Mouse (Mus musculus) splenic B cell, adult 2 months (primary cell): ENCODE data around the gene Spesp1.
A peak's percentile ranks its signal among the peaks of the same experiment; 100 is the strongest.

Source experiments
- DNase-seq: peaks from one replicate; pipeline ENCODE4 v3.0.0-alpha.2; 2011; ENCODE audit warnings: low read depth, low spot score
- H3K27me3 ChIP-seq: 2 replicates; pipeline ENCODE4 v1.6.1; 2012; ENCODE audit warnings: mild to moderate bottlenecking, low read length, moderate library complexity, mixed read lengths; ENCODE audit not compliant: control insufficient read depth, poor library complexity, insufficient read depth, severe bottlenecking
- H3K36me3 ChIP-seq: 2 replicates; pipeline ENCODE4 v1.6.1; 2012; ENCODE audit warnings: mild to moderate bottlenecking, low read length, moderate library complexity, mixed read lengths; ENCODE audit not compliant: control insufficient read depth, poor library complexity, insufficient read depth, severe bottlenecking

Spesp1 gene

DNA sequence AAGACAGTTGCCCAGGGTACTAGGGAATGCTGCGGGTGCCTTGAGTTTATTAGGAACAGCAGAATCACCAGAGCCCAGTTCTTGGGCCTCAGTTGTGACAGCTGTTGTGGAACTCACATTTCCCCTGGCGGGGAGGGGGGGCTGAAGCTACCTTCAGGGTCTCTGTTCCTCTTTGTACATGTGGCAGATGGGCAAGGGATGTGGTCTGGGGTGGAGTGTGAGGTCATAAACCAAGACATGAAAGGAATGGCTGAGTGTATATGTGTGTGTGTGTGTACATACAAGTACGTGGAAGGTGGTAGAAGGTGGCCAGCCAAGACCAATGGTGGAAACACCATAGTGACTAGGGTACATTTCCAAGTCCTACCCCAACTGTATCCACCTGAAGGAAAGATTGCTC lies 20.6 kb downstream of the Spesp1 start:
- Histone ChIP-seq H3K36me3 (no peaks in the 10 kb centered on the region), H3K27me3 (no peaks in the 10 kb centered on the region)
- DNase-seq, result peak; percentile 49

DNA sequence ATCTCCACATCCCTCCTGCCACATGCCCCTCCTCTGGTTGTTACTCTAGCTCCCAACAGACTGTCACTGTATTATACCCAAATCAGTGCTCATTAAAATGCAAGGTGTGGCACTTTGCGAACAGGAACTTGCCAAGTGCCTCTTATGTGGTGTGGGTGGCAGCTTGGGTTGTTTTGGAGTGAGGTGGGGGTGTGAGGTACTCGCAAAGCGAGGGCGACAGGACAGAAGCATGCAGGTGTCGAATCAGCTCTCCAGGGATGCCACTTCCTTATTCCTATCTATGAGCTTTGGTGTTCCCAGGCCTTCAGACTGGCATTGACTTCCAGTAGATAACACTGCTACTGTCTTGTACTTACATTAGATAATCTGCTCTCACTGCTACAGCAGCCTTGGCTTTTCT lies 21.0 kb downstream of the Spesp1 start:
- H3K27me3 ChIP-seq, result no peaks in the 10 kb centered on the region
- peak; percentile 29 for DNase-seq
- H3K36me3 ChIP-seq, result no peaks in the 10 kb centered on the region

GRCm38 (mm10) chr9:62258005-62258404 lies 24.0 kb downstream of the Spesp1 start:
- no peaks in the 10 kb centered on the region; the same call in 1 of the 2 replicates for H3K36me3 ChIP-seq
- no peaks in the 10 kb centered on the region for H3K27me3 ChIP-seq
- peak; percentile 59 for DNase-seq

- Histone ChIP-seq H3K27me3 (no peaks in the 10 kb centered on the region), H3K36me3 (no peaks in the 10 kb centered on the region; the same call in 1 of the 2 replicates)
- DNase-seq, result no peak
These were observed 26.0 kb downstream of the Spesp1 start for GRCm38 (mm10) chr9:62255896-62256576.

DNA sequence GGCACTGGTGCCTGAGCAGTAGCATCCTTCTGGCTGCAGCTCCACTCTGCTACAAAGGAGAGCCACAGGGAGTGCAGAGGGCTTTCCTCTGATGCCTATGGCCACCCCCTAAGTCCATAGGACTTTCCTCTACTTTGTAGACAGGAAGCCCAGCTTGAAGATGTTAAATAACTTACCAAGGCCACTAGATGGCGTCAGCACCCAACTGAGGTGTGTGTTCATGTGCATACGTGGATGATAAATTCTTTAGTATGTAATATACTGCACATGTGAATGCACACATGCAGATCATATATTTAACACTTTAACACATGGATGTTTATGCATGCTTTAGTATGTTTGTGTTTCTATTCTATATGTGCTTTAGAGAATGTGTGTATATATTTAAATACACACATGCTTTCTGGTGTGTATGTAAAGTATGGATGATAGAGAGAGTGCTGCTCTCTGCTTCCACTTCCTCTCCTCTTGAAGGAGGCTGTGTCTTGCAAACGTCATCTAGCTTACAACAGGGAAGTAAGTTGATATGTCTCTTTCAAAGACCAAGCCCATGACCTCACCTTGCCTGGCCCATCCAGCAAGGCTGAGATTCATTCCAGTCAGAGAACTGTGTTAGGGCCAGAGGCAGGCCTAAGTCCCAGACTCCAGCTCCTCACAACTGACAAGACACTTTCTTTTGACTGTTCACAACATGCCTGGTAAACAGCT lies 28.1 kb downstream of the Spesp1 start:
- Histone ChIP-seq H3K27me3 (no peaks in the 10 kb centered on the region), H3K36me3 (no peaks in the 10 kb centered on the region; the same call in 1 of the 2 replicates)
- peak; percentile 57 for DNase-seq

DNA sequence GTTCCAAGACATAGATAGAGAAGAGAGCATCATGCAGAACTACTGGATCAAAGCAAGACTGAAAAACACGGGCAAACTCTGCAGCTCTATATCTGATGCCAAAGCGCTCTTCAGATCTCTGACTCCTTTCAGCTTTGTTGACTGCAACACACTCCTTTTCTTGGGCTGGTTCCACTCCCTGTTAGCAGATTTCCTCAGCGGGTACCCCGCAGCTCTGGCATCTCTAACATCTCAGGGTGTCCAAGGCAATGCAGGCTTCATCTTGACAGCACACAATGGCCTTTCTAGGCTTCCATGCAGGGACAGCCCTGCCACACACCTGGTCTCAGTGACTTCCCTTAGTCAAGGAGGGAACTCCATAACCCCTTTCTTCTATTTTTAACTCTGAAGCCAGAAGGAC lies 31.7 kb downstream of the Spesp1 start:
- Histone ChIP-seq H3K27me3 (no peaks in the 10 kb centered on the region), H3K36me3 (no peaks in the 10 kb centered on the region)
- no peak for DNase-seq

DNA sequence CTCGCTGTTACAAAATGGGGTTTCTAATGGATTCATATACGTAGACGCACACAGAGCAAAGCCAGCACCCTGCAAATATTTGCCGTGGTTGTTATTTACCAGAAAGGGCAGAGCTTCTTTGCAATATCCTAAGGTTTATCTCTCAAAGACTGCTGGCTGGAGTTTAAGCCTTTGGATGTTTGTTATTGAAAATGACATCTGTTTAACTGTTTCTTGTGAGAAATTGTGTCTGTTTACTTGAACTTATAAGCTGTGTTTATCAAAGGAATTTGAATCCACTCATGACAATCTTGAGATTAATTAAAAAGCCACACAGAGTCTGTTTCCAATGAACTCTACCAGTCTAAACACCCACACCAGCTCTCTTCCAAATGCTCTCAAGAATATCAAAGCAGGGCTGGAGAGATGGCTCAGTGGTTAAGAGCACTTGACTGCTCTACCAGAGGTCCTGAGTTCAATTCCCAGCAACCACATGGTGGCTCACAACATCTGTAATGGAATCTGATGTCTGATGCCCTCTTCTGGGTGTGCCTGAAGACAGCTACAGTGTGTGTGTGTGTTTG lies 35.5 kb downstream of the Spesp1 start:
- DNase-seq, result no peak
- Histone ChIP-seq H3K27me3 (no peaks in the 10 kb centered on the region), H3K36me3 (no peaks in the 10 kb centered on the region)

DNA sequence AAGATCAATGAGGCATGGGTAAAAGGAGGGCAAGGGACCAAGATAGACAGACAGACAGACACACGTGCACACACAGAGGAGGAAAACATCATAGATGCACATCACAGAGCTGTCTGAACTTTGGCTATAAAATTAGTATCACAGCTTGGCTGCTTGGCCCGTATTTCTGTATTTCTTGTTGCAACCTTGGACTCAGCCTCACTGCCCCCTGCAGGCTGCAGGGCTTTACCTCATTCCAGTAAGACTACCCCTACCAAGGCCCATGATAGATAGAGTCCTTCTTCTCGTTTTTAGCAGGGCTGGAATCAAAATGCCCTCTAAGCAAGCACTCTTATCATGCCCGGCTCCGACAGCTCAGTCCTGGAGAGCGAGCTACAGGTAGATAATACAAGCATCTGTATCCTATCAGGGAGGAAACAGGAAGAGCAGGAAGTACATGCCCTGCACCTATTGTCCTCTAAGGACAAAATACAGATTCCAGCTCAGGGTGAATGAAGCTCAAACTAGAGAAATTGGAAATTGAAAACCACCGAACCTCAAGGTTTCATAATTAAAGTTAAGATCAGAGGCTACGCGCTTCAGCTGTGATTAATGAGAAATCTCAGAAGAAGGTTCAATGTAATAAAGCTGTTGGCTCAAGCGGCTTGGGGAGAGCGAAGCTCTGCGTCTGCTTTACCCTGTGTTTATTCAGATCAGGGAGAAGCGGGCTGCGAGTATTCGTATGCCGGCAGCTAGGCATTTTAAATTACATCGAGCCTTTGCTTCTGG lies 36.2 kb downstream of the Spesp1 start:
- DNase-seq, result no peak
- Histone ChIP-seq H3K27me3 (no peaks in the 10 kb centered on the region), H3K36me3 (no peaks in the 10 kb centered on the region)

DNA sequence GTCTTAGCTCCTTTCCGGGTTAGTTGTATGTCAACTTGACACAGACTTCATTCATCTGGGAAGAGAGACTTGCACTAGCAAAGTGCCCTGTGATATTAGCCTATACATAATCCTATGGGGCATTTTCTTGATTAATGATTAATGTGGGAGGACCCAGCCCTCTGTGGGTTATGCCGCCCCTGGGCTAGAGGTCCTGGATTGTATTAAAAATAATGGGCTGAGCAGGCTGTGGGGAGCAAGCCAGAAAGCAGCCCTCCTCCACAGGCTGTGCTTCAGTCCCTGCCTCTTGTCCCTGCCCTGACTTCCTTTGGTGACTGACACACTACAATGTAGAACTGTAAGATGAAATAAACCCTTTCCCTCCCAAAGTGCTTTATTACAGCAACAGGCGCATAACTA lies 37.4 kb downstream of the Spesp1 start:
- no peaks in the 10 kb centered on the region for H3K36me3 ChIP-seq
- H3K27me3 ChIP-seq, result no peaks in the 10 kb centered on the region
- DNase-seq, result no peak

GRCm38 (mm10) chr9:62243991-62244611 lies 37.9 kb downstream of the Spesp1 start:
- DNase-seq, result peak; percentile 72
- H3K27me3 ChIP-seq, result no peaks in the 10 kb centered on the region
- no peaks in the 10 kb centered on the region for H3K36me3 ChIP-seq

DNA sequence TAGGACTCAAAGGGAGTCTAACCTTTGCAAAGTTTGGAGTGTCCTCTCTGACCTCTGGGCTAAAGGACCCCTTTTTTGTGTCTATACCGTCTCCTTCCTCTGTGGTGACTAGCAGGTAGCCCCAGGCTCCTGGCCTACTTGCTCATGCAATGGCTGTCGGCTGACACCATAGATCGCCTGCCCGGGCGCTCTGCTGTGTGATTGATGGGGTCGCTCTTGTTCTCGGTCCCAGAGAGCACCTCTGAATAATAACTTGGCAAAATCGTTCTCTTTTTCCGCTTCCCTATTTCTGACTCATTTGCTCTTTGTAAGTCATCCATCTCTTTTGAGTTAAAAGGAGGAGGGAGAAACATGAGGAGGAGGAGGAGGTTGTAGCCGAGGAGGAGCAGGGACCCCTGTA lies 42.0 kb downstream of the Spesp1 start:
- no peaks in the 10 kb centered on the region for H3K36me3 ChIP-seq
- H3K27me3 ChIP-seq, result no peaks in the 10 kb centered on the region
- no peak for DNase-seq

DNA sequence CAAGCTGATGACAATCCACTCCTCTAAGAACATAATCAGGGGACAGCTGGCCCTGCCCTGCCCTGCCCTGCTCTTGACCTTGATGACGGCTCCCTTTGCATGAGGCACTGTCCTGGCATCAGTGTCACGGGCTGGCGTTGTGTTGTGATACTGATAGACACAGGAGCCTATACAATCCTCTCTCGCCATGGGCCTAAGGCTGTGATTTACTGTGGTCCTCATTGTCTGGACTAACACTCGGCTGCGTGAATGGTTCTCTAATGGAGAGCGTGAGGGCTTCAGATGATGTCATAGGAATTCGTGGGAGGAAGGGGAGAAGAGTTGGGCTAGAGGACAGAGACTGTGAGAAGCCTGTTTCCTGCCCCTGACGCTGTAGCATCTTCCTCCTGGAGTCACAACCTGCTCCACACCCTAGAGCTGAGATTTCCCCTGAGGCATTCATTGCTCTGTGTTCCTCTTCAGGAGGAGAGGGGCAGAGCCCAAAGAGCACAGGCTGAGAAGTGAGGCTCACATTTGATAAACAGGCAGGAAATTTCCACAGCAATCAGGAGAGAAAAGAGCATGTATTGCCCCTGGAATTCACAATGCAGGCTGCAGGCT lies 44.5 kb downstream of the Spesp1 start:
- no peak for DNase-seq
- Histone ChIP-seq H3K27me3 (no peaks in the 10 kb centered on the region), H3K36me3 (no peaks in the 10 kb centered on the region)

DNA sequence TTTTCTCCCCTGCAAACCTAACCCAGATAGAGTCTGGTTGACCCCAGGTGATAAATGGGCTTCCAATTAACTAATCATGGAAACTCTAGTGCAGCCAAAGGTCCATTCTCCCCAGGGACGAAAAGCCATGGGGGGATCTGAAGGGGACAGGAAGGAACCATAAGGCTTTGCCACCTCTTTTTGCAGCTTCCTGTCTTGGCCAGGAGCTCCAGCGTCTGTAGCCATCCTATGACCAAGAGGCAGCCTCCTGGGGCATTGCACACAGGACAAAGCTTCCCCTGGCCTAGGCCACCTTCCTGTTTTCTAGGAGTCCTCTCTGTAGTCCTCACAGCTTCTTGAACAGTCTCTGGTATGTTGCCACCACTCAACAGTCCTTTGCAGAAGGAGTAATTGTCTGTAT lies 46.5 kb downstream of the Spesp1 start:
- H3K36me3 ChIP-seq, result no peaks in the 10 kb centered on the region
- DNase-seq, result no peak
- H3K27me3 ChIP-seq, result no peaks in the 10 kb centered on the region

- no peaks in the 10 kb centered on the region for H3K36me3 ChIP-seq
- DNase-seq, result no peak
- H3K27me3 ChIP-seq, result no peaks in the 10 kb centered on the region
These were observed 49.4 kb downstream of the Spesp1 start for GRCm38 (mm10) chr9:62232649-62233048.
